Mouse (Mus musculus): ENCODE data around the gene H13. TPM values are rescaled to one million over a fixed set of nuclear protein-coding genes. Genes with fewer than 3 reads are reported as not detected.
A peak's percentile ranks its signal among the peaks of the same experiment; 100 is the strongest.

Gene H13
- total and polyA plus RNA-seq, 3 experiments = 116 to 175 (median 137) TPM

DNA sequence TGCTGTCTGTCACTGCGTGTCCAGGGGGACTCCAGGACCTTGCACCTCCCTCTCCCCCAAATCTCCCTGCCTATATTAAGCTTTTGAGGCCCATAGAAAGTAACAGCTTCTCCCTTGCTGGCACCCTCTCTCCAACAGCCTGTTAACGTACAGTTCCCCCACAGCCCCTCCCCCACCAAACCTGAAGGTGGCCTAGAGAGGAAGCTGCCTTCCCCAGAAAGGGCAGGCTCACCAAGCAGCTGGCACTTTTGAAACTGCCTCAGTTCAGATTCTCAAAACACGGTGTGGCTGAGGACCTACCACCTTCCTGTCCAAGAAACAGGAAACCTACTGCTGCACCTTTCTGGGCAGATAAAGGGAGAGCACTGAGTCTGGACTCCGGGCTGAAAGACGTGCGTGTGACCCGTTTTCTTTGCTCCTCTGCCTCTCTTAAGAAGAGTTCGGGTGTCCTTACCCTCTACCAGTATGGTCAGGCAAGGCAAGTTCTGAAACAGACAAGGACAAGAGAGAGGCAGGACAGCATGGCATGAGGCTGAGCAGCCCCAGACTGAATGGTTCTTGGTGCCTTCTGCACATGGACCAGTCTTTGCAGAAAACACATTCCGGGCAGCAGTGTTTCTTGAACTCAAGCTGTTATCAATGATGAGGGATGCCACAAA, 1.9 kb downstream of the H13 start (continued):
- TF ChIP-seq TCF12 (IDR thresholded peaks at IDR 0.05; ENCODE audit: low read depth, low read length) = peak; percentile 77
- TF ChIP-seq ZMIZ1 (IDR thresholded peaks at IDR 0.05; ENCODE audit: low read depth, low read length) = no peak
- TF ChIP-seq MAZ (IDR thresholded peaks at IDR 0.05; ENCODE audit: low read depth, low read length) = no peak
- peak; percentile 50; the same call in 1 of the 2 replicates for TF ChIP-seq MXI1 (IDR thresholded peaks at IDR 0.05; ENCODE audit: low read depth, low read length)
- no peak for TF ChIP-seq POLR2AphosphoS2 (IDR thresholded peaks at IDR 0.05; ENCODE audit: low read depth, low read length)
- TF ChIP-seq UBTF (IDR thresholded peaks at IDR 0.05; ENCODE audit: low read depth, low read length) = 0 out of 2 replicates have a peak, but pooled peaks have one; percentile 65
- TF ChIP-seq ZNF384 (IDR thresholded peaks at IDR 0.05; ENCODE audit: low read depth, low read length) = no peak
- no peak for TF ChIP-seq POLR2A (IDR thresholded peaks at IDR 0.05; ENCODE audit: low read depth, low read length)
- no peak for TF ChIP-seq ZKSCAN1 (IDR thresholded peaks at IDR 0.05; ENCODE audit: borderline replicate concordance, low read depth, low read length)
- TF ChIP-seq BHLHE40 (IDR thresholded peaks at IDR 0.05; ENCODE audit: low read depth, low read length) = no peak
- TF ChIP-seq SMC3 (IDR thresholded peaks at IDR 0.05; ENCODE audit: low read depth, low read length) = no peak
- TF ChIP-seq ELF1 (IDR thresholded peaks at IDR 0.05; ENCODE audit: low read depth, low read length) = peak; percentile 41; the same call in 1 of the 2 replicates
- TF ChIP-seq IRF4 (IDR thresholded peaks at IDR 0.05; ENCODE audit: low read depth, low read length) = peak; percentile 51
- TF ChIP-seq KAT2A (IDR thresholded peaks at IDR 0.05; ENCODE audit: insufficient replicate concordance, low read length) = no peak
- no peak for TF ChIP-seq CTCF (conservative IDR thresholded peaks at IDR 0.05 in 1 of 2, IDR thresholded peaks at IDR 0.05 in 1 of 2; ENCODE audit: low read depth in 2 of 2, low read length in 2 of 2)

DNA sequence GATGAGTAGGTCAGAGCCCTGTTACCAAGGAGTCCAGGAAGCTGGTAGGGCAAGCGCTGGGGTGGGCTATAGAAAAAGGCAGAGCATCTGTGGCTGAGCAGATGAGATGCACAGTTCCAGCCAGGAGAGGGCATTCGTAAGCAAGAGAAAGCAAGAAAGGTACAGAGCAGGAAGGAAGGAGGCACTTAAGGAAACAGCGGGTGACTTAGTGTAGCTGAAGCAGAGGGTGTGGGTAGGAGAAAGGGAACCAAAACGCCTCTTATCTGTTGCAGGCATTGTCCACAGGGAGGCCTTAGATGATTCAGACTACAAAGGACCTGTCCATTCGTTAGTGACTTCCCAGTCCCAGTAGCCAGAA, 2.4 kb downstream of the H13 start:
- dilution Hi-C loops (cut with MboI; ENCODE audit: extremely low pct_ligation_motif_present, extremely low pct_unique_long_range_greater_than_20kb, low sequenced_read_pairs) (no loop called here), in situ Hi-C loops (cut with MboI; ENCODE audit: low pct_ligation_motif_present, low pct_unique_long_range_greater_than_20kb, low sequenced_read_pairs) (no loop called here)
- Histone ChIP-seq H3K36me3 (replicated peaks in 1 of 2; ENCODE audit: control insufficient read depth in 1 of 2, insufficient read depth in 1 of 2, low read length in 1 of 2) (peaks cover 25 to 44% of the 10 kb centered on the region in 2 experiments), H3K9me3 (replicated peaks; ENCODE audit: low read length) (no peaks in the 10 kb centered on the region), H3K27me3 (replicated peaks) (no peaks in the 10 kb centered on the region), H3K27ac (ENCODE audit: insufficient read depth, low read depth) (peak overlapping the region; percentile 80), H3K79me2 (replicated peaks; ENCODE audit: control insufficient read depth, extremely low read depth, insufficient read depth, poor library complexity, severe bottlenecking) (peaks cover 63% of the 10 kb centered on the region), H3K4me3 (replicated peaks in 1 of 3; ENCODE audit: low read depth in 2 of 3, low read length in 2 of 3, poor library complexity in 1 of 3) (peak overlapping the region; percentile 79 to 96 (median 92)), H3K4me2 (ENCODE audit: insufficient read depth, low read depth, poor library complexity, severe bottlenecking) (peak overlapping the region; percentile 90), H3K9ac (ENCODE audit: insufficient read depth, low read depth) (peak overlapping the region; percentile 45; the same call in 1 of the 2 replicates), H3K4me1 (ENCODE audit: control insufficient read depth in 1 of 2, insufficient read depth in 2 of 2) (peaks cover 19 to 53% of the 10 kb centered on the region in 2 experiments)
- DNase-seq (ENCODE audit: extremely low read depth) = peak; percentile 82
- no peak for TF ChIP-seq MAZ (IDR thresholded peaks at IDR 0.05; ENCODE audit: low read depth, low read length)
- TF ChIP-seq PAX5 (IDR thresholded peaks at IDR 0.05; ENCODE audit: low read length) = no peak
- TF ChIP-seq MAFK (IDR thresholded peaks at IDR 0.05; ENCODE audit: insufficient replicate concordance, low read length) = no peak
- no peak for TF ChIP-seq ZMIZ1 (IDR thresholded peaks at IDR 0.05; ENCODE audit: low read depth, low read length)
- TF ChIP-seq UBTF (IDR thresholded peaks at IDR 0.05; ENCODE audit: low read depth, low read length) = 0 out of 2 replicates have a peak, but pooled peaks have one; percentile 8
- TF ChIP-seq E2F4 (IDR thresholded peaks at IDR 0.05; ENCODE audit: insufficient replicate concordance, low read depth, low read length) = no peak
- TF ChIP-seq MAX (IDR thresholded peaks at IDR 0.05; ENCODE audit: low read length) = 0 out of 2 replicates have a peak, but pooled peaks have one; percentile 6
- TF ChIP-seq MYC (IDR thresholded peaks at IDR 0.05; ENCODE audit: low read depth, low read length) = no peak
- TF ChIP-seq ZKSCAN1 (IDR thresholded peaks at IDR 0.05; ENCODE audit: borderline replicate concordance, low read depth, low read length) = no peak
- TF ChIP-seq SIN3A (IDR thresholded peaks at IDR 0.05; ENCODE audit: low read length) = 0 out of 2 replicates have a peak, but pooled peaks have one; percentile 11
- no peak for TF ChIP-seq ZNF384 (IDR thresholded peaks at IDR 0.05; ENCODE audit: low read depth, low read length)
- no peak for TF ChIP-seq TBP (conservative IDR thresholded peaks at IDR 0.05; ENCODE audit: low read depth, low read length)
- no peak for TF ChIP-seq POLR2A (IDR thresholded peaks at IDR 0.05; ENCODE audit: low read depth, low read length)
- TF ChIP-seq BHLHE40 (IDR thresholded peaks at IDR 0.05; ENCODE audit: low read depth, low read length) = no peak
- no peak for TF ChIP-seq ZC3H11A (IDR thresholded peaks at IDR 0.05; ENCODE audit: low read depth, low read length)
- no peak for TF ChIP-seq USF2 (conservative IDR thresholded peaks at IDR 0.05; ENCODE audit: low read depth, low read length)
- TF ChIP-seq KAT2A (IDR thresholded peaks at IDR 0.05; ENCODE audit: insufficient replicate concordance, low read length) = no peak
- no peak for TF ChIP-seq MEF2A (IDR thresholded peaks at IDR 0.05; ENCODE audit: borderline replicate concordance, low read depth, low read length)
- TF ChIP-seq ELF1 (IDR thresholded peaks at IDR 0.05; ENCODE audit: low read depth, low read length) = peak; percentile 68
- TF ChIP-seq JUN (IDR thresholded peaks at IDR 0.05; ENCODE audit: insufficient read depth, low read depth, low read length) = no peak
- no peak for TF ChIP-seq CHD2 (IDR thresholded peaks at IDR 0.05; ENCODE audit: low read length)
- TF ChIP-seq RCOR1 (conservative IDR thresholded peaks at IDR 0.05; ENCODE audit: low read depth, low read length) = no peak
- peak; percentile 41 for TF ChIP-seq SMC3 (IDR thresholded peaks at IDR 0.05; ENCODE audit: low read depth, low read length)
- TF ChIP-seq IRF4 (IDR thresholded peaks at IDR 0.05; ENCODE audit: low read depth, low read length) = no peak
- peak; percentile 58 for TF ChIP-seq RAD21 (IDR thresholded peaks at IDR 0.05; ENCODE audit: low read depth, low read length)
- no peak for TF ChIP-seq CHD1 (IDR thresholded peaks at IDR 0.05; ENCODE audit: low read depth, low read length)
- TF ChIP-seq USF1 (IDR thresholded peaks at IDR 0.05; ENCODE audit: low read depth, low read length) = no peak
- no peak for TF ChIP-seq GABPA (IDR thresholded peaks at IDR 0.05; ENCODE audit: insufficient replicate concordance, low read depth, low read length)
- no peak for TF ChIP-seq HCFC1 (IDR thresholded peaks at IDR 0.05; ENCODE audit: low read depth, low read length)
- TF ChIP-seq MXI1 (IDR thresholded peaks at IDR 0.05; ENCODE audit: low read depth, low read length) = no peak
- TF ChIP-seq CTCF (conservative IDR thresholded peaks at IDR 0.05 in 1 of 2, IDR thresholded peaks at IDR 0.05 in 1 of 2; ENCODE audit: low read depth in 2 of 2, low read length in 2 of 2) = peak in 1 of 2 experiments; percentile 70; a peak in 3 of 4 replicates
